Mouse (Mus musculus) frontal cortex, adult 2 months (tissue): ENCODE measurements around the gene Galnt13. TPM values are rescaled to one million over a fixed set of nuclear protein-coding genes. Genes with fewer than 3 reads are reported as not detected.
A peak's percentile ranks its signal among the peaks of the same experiment; 100 is the strongest.
"Not testable (repeated sequence)": the region's sequence is repeated elsewhere in the genome, so short reads cannot be mapped to it uniquely, and the experiment has no call there.

ENCODE experiments used
- DNase-seq, 2 experiments: peaks; one replicate each; pipeline ENCODE4 v3.0.0; 2022; ENCODE audit warnings: low spot score in 1 of 2; ENCODE audit errors: extremely low spot score in 1 of 2
- polyA plus RNA-seq: library from polyadenylated mRNA; depleted of rRNA; stranded (reverse); fragments of >200 nt; gene quantifications from 2 replicates; pipeline ENCODE4 v1.2.3, GENCODE M21; 2012; rRNA removed

Gene Galnt13
- 7.3 and 8.9 TPM in 2 replicates for polyA plus RNA-seq

DNA sequence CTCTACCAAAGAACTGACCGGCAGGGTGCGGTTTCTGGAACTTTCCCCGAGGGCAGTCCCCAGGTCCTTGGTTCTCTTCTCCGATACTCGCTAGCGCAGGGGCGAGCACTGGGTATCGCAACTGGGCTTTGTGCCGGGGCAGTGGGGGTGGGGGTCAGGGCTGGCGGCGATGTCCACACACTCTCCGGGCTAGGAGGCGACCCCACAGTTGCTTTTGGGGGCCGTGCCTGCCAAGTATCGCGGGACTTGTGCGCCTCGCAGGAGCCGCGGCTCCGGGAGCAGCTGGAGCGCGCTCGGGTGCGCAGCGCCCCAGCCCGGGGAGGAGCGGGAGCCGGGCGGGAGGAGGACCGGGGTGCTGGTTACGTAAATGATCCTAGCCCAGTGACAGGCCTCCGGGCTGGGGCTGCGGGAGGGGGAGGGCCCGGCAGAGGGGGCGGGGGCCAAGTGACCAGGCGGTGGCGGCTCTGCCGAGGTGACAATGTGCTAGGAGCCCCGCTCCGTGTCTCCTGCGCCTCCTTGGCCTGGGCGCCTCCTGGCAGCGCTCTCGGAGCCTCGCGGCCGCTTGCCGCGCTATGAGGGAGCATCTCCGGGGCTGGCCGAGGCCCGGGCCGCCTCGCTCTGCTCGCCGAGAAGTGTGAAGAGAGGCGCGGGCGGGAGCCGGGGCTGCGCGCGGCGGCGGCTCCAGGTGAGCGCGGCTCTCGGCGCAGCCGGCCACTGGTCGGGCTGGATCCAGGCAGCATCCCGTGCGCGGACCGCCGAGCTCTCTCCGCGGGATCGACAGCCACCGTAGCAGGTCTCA is at the start of gene Galnt13:
TSS of gene Galnt13 (plus strand) at position 381 of the 799 bp plus-strand sequence.
- peak; percentile 54 to 78 for DNase-seq

DNA sequence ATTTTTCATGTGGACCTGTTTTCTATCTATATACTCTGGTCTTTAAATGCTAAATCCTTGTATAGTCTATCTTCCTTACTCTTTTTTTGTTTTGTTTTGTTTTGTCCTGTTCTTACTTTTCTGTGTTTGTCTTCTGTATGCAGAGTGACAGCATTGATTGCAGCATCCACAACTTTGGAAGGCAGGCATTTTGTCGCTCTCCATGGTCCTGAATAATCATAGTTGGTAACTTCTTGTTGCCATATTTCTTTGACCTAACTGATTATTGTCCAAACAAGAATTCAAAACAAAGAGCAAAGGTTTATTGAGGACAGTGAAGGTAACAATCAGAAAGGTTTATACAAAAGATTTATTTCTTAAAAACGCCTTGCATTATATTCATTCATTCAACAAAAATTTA is 5.1 kb upstream of the Galnt13 start:
- no peak for DNase-seq

GRCm38 (mm10) chr2:54435380-54435779 is 737 bp upstream of the Galnt13 start:
- no peak for DNase-seq

GRCm38 (mm10) chr2:54436736-54437500 is 801 bp downstream of the Galnt13 start:
- peak in 1 of 2 experiments; percentile 69 for DNase-seq

DNA sequence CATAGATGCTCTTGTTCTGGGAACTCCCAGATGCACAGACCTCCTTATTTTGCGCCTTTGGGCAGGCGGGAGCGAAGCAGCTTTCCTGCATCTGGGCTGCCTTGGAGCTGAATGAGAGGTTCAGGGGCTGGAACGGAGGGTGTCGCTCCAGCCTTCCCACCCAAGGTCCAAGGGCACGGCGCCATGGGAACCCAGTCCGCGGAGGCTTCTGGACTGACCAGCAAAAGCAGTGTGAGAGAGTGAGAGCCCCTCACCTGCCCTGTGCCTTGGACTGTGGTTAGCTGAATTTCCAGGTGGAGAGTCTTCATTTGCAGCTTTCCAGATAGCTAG is 1.3 kb downstream of the Galnt13 start:
- peak in 1 of 2 experiments; percentile 49 for DNase-seq

GRCm38 (mm10) chr2:54442734-54443500 is 6.8 kb downstream of the Galnt13 start:
- DNase-seq = no peak

DNA sequence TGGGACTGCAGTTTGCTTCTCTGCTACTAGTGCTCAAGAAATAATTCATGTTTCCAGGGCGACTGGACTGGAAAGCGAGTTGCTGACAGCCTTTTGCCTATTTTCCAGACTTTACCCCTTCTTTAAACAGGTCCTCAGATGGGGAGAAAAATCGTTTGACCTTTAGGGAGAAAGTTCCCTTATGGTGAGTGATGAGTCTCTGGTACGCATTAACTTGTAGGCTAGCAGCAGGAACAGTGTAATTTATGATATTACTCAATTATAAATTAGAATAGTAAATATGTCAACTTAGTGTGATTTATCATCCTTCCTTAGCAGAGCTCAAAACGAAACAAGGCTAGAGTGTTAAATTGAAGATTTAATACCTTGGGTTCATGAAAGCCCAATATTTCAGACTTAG is 47.3 kb downstream of the Galnt13 start:
- no peak for DNase-seq

DNA sequence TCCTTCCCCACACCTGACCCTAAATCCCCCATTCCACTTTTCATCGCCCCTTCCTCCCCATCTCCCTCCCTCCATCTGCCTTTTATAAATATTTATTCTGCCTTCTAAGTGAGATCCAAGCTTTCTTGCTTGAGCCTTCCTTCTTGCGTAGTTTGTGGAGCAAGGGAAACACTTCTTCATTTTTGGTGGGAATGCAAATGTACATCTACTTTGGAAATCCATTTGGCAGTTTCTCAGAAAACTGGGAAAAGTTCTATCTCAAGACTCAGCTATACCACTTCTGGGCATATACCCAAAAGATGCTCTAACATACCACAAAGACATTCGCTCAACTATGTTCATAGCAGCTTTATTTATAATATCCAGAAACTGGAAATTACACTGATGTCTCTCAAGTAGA is 86.9 kb downstream of the Galnt13 start:
- peak in 1 of 2 experiments; percentile 30 for DNase-seq

GRCm38 (mm10) chr2:54527073-54527472 is 91.0 kb downstream of the Galnt13 start:
- DNase-seq = peak in 1 of 2 experiments; percentile 25

- DNase-seq = no peak
Observed at GRCm38 (mm10) chr2:54558357-54559153, 122.4 kb downstream of the Galnt13 start.

- DNase-seq = no peak
Observed at GRCm38 (mm10) chr2:54565068-54565467, 129.0 kb downstream of the Galnt13 start.

DNA sequence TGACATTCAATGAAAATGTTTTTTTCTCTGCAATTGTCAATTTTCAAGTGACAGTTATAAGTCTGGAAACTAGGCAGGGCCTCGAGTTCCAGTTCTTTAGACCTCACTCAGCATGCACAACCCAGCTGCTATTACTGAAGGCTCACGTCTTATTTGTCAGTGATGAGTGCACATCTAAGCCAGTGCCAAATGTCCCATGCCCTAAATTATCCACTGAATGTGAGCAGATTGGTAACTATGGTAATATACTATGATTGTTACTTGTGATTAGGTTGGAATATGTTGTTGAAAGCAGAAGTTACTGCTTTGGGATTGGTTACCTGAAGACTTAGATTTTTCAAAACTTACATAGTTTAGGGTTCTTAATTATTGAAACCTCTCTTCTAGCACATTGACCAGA is 131.1 kb downstream of the Galnt13 start:
- DNase-seq = no peak

DNA sequence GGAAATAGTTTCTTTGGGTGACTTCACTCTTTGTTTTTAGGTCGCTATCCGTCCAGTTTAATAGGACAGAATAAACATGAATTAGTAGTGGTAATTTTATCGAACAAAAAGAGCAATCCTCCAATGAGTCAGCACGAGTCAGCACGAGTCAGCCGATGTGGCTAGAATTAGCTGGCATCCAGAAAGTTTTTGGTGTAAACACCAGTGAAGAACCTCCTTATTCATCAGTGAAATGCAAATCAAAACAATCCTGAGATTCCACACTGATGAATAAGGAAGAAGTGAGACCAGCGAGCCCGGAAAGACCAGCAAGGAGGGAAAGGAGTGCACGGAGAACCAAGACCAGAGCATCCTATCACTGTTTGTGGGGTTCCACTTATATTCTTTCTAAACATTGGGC is 131.5 kb downstream of the Galnt13 start:
- DNase-seq = peak in 1 of 2 experiments; percentile 8

DNA sequence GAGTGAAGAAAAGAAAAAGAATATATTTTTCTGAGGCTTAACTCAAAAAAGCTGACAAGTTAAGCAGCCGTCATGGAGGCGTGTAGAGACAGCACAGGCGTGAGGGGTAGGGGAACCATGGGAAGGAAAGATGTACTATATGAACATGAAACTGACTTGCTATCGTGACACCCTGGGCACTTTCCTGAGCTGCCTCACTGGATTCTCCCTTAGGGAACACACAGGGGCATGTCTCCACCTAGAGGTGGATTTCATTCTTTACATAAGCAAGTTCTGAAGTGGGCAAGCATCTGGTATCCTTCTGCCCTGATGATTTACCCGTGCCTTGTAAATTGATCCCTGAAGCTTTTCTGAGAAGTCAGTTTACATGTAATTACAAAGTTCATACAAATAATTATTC is 277.7 kb downstream of the Galnt13 start:
- DNase-seq = not testable (repeated sequence)

DNA sequence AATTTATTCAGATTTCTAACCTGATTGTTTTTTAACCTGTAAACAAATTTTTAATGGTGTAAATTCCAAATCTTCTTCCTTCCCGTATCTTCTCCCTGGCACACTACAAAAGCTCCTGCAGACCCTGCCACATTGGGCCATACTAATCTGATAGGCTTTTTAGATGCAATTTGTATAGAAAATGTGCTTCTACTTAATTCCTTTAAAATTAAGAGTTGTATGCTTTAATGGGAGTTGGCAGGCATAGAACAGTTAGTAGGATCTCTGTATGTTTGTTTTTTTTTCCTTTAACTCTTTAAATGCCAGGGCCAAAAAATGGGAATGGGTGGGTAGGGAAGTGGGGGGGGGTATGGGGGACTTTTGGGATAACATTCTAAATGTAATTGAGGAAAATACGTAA is 315.1 kb downstream of the Galnt13 start:
- DNase-seq = no peak

DNA sequence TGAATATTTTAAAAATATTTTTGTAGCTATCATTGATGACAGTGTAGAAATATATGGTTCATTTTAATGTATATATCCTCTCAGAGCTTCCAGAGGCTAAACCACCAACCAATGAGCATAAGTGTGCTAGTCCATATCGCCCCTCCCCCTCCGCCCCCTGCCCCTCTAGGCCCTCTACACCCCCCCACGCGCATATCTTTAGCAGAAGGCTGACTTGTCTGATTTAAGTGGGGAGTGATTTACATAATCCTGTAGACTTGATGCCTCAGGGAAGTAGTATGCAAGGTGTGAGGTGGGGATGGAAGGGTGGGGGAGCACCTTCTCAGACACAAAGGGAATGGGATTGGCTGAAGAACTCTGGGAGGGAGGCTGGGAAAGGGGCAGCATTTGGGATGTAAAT is 323.7 kb downstream of the Galnt13 start:
- no peak for DNase-seq

DNA sequence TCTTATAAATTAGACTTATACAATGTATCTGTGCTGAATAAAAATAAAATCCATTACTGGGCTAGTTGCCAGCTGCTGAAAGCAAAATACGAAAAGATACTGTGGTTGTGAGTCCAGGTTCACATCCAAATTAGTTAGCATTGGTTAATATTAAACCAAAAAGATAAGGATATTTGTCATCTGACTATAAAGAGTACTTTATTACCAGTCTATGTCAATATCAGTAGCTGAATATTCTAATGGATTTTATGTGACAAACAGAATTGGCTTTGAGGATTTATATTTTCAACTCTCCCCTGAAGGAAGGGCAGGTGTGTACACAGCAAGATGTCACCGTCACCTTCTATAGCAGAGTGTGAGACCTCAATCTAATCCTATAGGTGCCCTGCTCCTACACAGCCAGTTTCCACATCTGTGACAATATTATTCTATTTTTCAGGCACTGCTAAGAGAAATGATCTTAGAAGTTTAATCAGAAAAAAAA is 342.7 kb downstream of the Galnt13 start:
- no peak for DNase-seq

DNA sequence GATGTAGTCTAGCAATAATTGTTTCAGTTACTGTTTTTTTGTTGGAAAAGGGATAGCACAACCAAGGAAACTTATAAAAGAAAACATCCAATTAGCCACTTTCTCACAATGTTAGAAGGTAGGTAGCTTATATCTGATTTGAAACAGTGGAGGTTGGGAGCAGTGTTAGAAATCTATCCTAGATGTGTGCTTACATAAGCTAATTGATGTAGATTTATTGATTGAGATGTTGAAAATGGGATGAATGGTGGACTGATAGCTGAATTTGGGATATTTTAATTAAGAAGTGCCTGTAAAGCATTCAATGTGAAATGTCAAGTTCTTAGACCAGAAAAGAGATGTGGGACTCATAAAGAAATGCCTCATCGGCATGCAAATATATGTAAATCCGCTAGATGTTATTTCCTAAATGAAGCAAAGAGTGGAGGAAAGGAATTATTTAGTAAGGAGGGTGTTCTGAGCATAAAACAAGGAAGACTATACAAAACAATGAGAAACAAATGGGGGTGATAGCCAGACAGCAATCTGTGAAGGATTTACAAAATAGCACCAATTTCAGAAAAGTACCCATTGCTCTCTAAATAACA is 377.6 kb downstream of the Galnt13 start:
- no peak for DNase-seq

GRCm38 (mm10) chr2:54841245-54841644 is 405.1 kb downstream of the Galnt13 start:
- DNase-seq = no peak
